Mouse (Mus musculus): ENCODE data around the gene Ankrd40.
A peak's percentile ranks its signal among the peaks of the same experiment; 100 is the strongest.

The Ankrd40 gene

DNA sequence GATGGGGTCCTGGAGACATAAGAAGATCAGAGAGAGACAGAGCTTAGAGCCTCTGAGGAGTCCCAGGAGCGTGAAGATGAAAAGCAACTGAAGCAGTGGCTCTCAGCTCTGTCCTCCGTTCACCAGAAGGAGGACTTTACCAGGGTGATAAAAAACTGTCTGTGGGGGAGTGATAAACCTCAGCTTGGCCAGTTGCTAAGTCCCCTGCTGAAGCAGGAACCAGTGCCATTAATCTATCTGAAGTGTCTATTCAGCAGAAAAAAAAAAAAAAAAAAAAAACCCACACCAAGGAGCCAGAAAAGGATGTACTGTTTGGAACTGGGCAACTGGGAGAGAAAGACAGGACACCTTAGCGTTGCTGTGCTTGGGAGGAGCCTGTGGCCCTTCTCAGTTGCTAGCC lies 23.3 kb downstream of the Ankrd40 start:
- no peak for DNase-seq (ENCODE audit: low spot score)

DNA sequence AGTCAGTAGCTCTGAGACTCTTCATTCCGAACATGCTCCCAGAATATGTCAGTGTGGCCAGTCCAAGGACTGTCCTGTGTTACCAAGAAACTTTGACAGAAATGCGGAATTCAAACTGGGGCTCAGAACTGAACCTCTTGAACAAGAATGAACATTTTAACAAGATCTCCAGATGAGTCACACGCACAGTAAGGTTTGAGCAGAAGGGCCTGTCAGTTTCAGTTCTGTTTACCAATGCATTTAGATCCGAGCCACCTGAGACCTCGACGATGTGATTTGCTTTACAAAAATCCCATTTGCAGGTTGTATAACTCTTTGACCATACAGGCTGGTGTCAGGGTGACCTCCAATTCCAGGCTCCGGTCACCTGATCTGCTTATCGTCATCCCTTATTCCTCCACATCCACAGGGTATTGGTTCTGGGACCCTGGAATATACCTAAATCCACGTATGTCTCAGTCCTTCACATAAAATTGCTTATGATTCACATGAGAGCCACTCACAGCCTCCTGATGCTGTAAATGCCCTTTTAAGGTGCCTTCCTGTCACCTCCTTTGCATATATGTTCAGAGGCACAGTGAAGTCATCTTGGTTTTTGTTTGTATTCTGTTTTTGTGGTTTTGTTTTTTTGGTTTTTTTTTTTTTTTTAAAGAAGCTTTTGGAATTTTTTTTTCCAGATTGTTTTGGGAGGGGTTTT lies 27.9 kb downstream of the Ankrd40 start:
- DNase-seq (ENCODE audit: low spot score) = no peak

DNA sequence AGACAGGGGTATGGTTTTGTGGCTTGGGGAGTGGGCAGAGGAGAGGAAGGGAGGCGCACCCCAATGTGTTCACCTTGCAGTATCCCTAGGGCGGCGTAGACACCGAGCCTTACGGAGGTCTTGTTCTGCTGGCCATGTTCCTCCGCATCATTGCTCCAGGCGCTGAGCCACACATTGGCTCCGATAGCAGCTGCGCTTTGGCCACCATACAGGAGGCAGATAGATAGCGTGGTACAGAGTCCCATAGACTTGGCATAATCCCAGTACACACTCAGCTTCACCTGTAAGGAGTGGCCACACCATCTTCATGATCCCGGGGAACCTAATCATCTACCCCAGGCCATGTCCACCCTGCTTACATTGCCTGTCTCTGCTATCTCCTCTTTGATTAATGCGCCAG lies 31.4 kb downstream of the Ankrd40 start:
- DNase-seq (ENCODE audit: low spot score) = no peak

DNA sequence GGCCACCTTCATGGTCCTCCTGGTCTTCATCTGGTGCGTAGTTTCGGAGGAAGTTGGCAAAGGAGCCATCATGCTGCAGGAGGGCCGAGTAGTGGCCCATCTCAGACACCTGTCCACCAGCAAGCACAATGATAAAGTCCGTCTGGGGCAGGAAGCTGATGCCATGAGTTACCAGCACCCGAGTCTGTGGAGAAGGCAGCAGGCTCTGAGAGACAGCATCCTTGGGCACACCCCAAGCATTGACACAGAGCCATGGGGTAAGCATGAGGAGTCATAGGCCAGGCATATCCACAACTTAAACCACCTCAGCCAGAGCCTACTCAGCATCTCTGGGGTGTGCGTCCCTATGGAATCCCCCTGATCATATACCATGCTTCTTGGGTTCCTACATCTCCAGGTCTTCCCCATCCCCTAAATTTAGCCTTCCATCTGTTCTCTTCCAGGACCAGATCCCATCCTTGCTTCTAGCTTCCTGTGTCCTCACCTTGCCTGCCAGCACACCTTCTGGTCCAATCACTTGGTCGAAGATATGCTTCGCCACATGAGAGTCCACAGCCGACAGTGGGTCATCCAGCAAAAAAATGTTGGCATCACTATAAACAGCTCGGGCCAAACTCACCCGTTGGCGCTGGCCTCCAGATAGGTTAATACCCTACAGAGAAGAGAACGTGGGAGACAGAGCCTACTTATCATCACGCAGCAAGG lies 33.5 kb downstream of the Ankrd40 start:
- no peak for DNase-seq (ENCODE audit: low spot score)

DNA sequence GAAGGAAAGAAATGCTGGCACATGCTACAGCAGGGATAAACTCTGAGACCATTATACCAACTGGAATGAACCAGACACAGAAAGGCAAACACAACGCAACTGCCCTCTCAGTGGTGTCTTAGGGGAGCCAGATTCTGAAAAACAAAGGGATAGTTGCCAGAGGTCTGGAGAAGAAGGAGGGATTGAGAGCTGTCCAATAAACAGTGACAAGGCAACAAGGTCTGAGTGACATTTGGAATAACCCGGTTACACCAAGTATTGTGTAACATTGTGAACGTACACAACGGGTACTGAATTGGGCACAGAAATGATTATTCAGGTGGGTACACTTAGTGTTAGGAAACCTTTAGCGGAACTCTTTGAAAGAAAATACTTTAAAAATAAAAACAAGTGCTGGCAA lies 34.3 kb downstream of the Ankrd40 start:
- DNase-seq (ENCODE audit: low spot score) = no peak

DNA sequence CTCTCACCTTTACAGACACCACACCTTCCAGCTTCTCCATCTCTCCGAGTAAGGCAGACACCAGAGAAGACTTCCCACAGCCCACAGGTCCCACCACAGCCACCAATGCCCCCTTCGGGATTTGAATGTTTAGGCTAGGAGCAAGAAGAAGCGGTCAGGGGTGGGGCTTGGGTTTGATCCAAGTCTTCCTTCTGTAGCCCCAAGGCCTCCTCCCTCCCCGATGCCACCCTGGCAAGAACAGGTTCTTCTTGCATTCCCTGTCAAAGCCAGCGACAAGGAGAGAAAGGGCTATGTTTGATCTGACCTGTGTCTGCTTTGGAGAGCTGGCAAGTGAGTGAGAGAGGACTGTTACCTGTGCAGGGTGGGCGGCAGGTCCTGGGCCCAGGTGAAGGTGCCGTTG lies 35.9 kb downstream of the Ankrd40 start:
- DNase-seq (ENCODE audit: low spot score) = peak; percentile 51

DNA sequence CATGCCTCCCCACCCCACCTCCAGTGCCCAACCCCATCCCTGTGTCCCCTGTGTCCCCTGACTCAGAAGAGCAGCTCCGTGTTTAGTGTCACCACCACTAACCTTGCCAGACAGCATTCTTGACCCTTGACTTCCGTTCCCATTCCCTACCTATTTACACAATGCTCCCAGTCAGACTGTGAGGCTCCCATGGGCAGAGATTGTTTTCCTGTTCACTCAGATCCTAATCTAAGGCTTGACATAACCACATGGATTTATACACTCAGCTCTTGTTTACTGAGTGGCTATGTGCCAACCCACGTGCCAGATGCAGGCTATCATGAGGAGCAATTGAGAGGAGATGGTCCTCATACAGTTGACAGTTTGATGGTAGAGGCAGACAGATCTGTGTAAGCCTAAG lies 37.5 kb downstream of the Ankrd40 start:
- DNase-seq (ENCODE audit: low spot score) = no peak

DNA sequence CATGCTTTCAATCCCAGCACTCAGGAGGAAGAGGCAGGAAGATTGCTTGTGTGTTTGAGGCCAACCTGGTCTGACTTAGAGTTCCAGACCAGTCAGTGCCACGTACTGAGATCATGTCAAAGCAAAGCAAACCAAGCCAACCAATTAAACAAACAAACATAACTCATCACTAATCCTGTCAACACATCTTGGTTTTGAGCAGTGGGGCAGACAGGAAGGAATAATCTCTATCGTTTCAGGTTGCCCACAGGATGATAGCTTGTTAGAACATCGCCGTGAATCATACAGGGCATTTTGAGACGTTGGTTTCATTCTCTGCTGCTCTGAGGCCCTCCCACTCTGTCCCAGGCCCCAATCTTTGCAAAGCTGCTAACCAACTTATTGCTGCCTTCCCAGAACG lies 42.2 kb downstream of the Ankrd40 start:
- no peak for DNase-seq (ENCODE audit: low spot score)

DNA sequence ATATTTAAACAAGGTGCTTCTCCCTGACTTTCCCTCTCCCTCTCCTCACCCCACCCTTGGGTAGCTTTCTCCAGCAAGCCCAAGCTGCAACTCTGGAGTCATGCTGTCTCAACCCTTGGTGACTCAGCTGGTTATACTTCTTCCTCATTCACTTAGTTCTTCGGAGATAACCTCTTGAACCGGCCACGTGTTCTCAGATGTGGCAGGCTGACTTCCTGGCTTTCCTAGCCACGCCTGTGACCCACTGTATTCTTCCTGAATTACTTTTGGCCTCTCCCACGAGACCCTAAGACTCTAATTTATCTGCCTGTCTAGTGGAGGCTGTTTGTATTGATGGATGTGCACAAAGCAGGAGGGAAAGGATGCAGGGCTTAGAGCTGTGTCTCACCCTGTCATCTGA lies 43.0 kb downstream of the Ankrd40 start:
- DNase-seq (ENCODE audit: low spot score) = no peak

DNA sequence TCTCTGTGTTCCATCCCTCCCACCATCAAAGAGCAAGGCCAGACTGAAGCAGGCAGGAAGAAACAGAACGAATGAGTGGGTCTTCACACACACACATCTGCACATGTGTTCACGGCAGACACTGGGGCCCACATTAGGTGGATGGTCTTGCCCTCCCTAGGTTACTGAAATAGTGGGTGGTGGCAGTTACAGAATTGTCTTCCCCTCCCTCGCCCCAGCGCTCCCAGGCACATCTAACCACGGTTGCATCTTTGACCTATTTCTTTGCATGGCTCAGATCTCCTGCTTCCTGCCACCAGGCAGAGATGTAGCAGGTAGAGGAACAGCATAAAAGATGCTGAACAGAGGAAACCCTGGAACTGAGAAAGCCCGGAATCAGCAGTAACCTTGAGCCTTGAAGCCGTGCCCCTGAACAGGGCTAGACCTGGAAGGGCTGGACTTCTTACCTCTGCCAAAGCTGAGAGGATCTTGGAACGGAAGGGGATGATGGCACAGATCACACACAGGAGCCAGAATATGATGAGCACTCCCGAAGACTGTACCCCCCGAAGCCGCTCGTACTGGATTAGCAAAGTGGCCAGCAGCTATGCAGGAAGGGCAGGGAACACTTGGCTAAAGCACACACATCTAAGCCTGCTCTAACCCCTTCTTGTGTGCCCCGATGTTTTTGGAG lies 46.6 kb downstream of the Ankrd40 start:
- no peak for DNase-seq (ENCODE audit: low spot score)

DNA sequence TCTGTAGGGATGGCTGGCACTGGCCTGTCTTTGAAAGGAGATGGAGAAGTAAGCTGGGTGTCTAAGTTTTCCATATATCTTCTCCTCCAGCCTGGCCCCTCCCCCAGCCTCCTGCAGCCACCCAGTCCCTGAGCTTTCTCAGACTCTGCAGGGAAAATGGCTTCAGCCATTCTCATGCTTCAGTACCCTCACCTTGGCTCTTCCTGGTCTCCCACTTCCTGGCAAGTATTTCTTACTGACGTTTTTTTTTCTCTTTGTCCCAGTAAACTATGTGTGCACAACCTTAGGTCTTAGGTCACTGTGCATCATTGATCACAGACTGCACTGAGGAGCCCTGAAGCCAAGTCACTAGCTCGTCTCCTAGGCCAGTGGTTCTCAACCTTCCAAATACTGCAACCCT lies 51.3 kb downstream of the Ankrd40 start:
- no peak for DNase-seq (ENCODE audit: low spot score)

DNA sequence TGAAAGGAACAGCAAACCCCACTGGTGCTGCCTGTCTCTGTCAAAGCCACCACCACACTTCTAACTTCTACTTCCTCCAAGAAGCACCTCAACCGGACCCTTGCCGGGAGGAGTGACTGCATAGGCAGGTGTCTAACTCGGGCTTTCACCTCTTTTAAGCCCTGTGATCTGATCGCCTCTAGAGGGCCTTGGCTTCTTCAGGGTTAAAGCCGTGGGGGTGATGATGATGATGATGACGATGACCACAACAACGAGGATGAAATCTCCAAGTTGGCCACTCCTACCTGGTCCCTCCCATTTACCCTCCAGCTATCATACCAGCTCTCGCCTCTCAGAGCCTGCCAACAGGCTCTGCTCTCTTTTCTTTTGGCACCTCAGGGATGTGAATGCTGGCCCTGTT lies 51.9 kb downstream of the Ankrd40 start:
- no peak for DNase-seq (ENCODE audit: low spot score)

DNA sequence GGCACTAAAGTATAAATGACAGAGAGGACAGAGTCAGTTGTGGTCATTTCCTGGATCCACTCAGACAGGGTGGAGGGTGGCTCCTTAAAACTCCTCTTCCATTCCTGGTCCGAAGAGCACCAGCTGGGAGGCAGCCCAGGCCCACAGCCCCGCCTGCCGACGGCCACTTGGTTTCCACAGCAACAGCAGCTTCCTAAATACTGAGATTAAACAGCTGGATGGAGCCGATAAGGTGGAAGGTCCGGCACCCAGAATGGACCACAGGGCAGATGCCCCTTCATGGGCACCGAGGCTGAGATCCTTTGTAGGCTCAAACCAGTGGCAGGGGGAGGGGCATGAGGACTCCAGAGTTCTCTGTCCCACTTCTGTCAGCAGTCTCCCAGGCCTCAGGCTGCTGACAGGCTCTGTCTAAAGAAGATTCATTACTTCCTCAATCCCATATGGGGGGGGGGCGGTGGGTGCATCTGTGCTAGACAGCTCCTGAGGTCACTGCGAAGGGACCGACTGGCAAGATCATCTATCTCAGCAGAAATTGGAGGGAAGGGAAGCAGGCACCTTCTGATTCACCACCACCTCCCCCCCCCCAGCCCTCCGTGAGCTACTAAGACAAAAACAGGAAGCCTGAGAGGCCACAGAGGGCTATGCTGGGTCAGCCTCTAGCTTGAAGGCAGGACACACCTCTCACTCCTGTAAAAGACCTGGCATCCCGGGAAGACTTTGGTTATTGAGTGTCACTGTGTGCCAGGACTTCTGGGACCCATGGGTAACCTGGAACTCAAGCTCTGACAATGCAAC lies 58.4 kb downstream of the Ankrd40 start:
- DNase-seq (ENCODE audit: low spot score) = no peak

DNA sequence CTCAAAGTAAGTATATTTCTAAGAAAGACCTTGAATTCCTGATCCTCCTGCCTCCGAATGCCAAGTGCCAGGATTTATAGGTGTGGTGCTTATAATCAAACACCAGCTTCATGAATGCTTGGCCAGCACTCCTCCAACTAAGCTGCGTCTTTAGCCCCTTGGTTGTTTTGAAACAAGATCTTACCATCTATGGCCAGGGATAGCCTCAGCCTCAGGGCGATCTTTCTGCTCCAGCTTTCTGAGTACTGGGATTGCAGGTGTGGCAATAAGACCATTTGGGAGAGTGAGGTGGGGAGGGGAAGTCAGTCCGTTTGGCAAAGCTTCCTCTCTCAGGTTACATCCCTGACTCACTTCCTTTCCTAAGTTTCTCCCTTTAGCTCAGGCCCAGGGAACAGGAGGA lies 60.0 kb downstream of the Ankrd40 start:
- DNase-seq (ENCODE audit: low spot score) = no peak

DNA sequence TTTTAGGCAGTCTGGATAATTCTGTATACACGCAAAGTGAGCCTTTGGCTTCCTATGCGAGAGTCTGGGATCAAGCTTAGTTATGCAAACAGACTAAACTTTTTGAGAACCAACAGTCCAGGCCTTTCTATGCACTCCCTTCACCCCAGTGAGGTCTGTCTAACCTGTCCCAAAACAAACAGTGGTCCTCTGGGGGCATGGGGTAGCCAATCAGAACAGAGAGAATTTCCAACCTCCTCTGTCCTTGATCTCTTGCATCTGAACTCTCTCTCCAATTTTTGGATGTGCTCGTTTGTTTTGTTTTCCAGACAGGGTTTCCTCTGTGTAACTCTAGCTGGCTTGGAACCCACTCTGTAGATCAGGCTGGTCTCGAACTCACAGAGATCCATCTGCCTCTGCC lies 61.2 kb downstream of the Ankrd40 start:
- no peak for DNase-seq (ENCODE audit: low spot score)

DNA sequence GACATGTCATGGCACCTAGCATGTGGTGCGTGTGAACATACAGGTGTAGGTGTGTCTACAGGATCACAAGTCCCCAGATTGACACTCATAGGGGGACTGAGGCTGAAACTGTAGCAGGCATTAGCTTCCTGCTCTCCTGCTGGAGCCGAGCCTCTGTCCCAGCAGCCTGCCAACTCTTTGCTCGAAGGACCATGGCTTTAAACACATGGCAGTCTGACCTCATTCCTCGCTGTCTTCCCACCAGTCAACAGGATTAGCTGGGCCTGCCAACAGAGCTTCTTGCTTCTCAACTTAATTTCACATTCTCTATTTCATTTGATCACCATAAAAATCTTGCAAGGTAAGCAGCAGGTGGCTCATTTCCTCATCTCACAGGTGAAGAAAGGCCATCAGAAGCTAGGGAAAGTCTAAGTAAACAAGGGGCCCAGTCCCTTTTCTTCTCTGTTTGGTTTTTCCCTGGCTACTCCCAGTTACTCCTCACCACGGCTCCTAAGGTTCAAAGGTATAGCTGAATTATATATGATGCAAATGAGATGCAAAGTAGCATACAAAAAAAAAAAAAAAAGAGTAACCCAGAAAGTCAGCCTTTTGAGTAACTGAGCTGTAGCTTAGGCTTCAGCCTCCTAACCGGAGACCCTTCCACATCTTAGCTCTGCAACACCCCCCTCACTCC lies 62.1 kb downstream of the Ankrd40 start:
- no peak for DNase-seq (ENCODE audit: low spot score)

DNA sequence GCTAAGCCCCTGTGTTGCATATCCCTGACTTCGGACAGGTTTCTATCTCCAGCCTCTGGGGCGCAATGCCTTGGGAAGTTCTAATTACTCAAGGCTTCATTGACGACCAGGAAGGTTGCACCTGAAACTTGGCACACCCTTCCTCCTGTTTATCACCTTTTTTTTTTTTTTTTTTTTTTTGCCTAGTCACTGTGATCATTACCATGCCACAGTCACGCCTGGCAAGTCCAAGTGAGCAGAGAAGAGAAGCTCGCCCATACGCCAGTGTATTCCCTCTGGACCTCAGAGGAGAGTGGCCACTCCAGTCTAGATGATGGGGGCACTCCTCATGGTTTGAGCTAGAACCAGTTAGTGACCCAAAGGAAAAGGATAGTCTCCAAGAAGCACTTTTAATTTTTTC lies 63.0 kb downstream of the Ankrd40 start:
- no peak for DNase-seq (ENCODE audit: low spot score)

Measured in ovary, postnatal 36 days (tissue).